Mouse (Mus musculus) urinary bladder, adult 2 months (tissue): ENCODE results near the gene Etnk1. TPM values are rescaled to one million over a fixed set of nuclear protein-coding genes. Genes with fewer than 3 reads are reported as not detected.

Experiments
- polyA plus RNA-seq: library from polyadenylated mRNA; depleted of rRNA; stranded (reverse); fragments of >200 nt; gene quantifications from 2 replicates; pipeline ENCODE4 v1.2.3, GENCODE M21; 2012; rRNA removed

Gene Etnk1
- polyA plus RNA-seq, 1 experiment = 57.4 TPM

Other genes starting within 250 kb of the Etnk1 start
- gene St8sia1, start 202.8 kb upstream of the Etnk1 start, polyA plus RNA-seq = 0.07 and 0.12 TPM in 2 replicates
- 26.2 and 28.0 TPM in 2 replicates for gene C2cd5, start 67.1 kb upstream of the Etnk1 start, polyA plus RNA-seq